Mouse (Mus musculus): ENCODE data around the gene Tomm6. TPM values are rescaled to one million over a fixed set of nuclear protein-coding genes. Genes with fewer than 3 reads are reported as not detected.

The Tomm6 gene
- total RNA-seq, 2 experiments from 2014 or later, result 121 to 131 TPM

DNA sequence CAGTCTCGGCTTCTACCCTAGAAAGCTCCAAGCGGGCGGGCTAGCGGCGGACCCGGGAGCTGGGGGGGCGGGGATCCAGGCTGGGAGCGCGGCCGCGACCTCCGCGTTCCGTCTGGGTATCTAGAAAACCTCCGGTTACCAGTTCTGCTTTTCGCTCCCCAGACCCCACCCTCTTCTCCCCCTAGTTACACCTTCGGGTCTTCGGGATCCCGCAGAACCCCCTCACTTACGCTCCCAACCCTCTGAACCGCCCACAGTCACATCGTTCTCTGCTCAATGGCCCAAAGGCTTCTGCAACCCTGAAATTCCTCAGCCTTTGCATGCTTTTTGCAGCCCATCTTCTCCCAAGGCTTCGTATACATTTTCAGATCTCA, 7.1 kb upstream of the Tomm6 start:
- intact Hi-C loops (cut with DNase I), result no loop called here
- DNase-seq (ENCODE audit: low spot score), result no peak

DNA sequence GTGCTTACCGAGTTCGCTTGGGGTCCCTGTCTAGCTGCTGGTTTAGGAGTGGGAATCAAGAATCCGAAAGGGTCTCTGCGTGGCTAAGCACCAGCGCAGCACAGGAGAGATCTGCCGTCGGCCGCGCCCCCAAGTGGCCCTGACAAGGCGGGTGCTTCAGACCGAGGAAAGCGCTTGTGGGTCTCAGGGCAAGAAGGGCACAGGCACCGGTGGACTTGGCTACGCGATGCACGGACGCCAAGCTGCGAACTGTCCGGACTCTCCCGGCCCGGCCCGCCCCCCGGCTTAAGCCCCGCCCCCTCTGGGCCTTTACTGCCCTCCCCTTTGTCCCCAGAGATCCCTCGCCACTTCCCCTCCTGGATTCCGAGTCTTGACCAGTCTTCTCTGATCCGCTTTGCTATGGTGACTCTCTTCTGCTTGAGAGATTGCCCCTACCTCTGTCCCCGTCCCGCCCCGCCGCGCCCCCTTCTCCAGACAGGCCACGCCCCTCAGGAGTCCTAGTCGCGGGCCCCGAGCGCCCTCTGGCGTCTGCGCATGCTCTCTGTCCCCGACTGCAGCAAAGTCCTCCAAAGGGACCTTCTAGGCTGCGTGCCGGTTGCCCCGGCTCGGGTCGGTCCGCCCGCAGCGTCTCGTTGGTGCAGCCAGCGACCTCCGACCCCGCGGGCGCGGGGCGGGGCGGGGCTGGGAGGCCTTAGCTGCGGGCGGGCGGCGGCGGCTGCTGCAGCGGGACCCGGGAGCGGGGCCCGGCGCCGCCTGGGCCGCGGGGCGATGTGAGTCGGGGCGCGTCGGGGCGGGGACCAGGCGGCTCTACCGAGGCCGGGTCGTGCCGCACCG, 6.5 kb upstream of the Tomm6 start, which contains the start of gene Prickle4:
TSS of gene Prickle4 (minus strand) at position 234 of the 834 bp plus-strand sequence.
- peak; percentile 93 for DNase-seq (ENCODE audit: low spot score)
- intact Hi-C loops (cut with DNase I), result loop anchor here (5.0 kb wide), 1 partner anchor 182 kb away; no protein-coding TSS in a partner anchor

DNA sequence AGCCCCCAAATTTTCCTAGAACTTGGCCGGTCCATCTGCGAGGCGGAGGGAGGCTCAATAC, 6.1 kb upstream of the Tomm6 start, which contains the start of gene Gm21981:
TSS of gene Gm21981 (minus strand) at position 14 of the 61 bp plus-strand sequence.
- DNase-seq (ENCODE audit: low spot score), result no peak
- intact Hi-C loops (cut with DNase I), result loop anchor here (5.0 kb wide), 1 partner anchor 182 kb away; no protein-coding TSS in a partner anchor

DNA sequence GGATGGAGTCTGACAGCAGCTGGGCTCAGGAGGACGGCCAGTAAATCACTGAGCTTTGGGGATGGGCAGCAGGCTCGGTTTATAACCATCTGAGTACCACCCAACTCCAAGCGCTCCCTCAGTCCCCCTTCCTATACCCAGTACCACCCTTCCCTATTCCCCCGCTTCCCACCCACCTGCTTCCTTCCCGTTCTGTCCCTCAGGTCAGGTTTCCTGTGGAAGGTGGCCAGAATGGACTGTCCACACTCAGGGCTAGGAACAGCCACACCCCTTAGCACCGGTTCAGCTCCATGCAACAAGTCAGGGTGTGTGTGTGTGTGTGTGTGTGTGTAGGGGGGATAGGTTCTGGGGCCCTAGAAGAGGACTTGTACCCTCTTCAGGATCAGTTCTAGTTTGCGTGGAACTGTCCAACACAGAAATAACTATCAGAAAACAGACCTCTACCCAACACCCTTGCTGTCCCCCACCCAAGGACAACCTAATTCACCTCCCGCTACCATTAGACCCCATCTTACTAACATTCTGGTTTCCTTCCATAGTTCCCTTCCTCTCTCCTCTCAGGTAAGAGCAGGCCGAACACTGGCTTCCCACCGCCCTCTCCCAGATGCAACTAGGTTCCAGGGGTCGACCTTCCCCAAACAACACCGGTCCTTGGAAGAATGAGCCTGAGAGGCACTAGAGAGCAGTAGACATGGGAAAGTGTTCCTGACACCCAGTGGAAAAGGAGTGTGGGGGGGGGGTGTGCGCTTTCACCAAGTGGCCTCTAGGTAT, 5.7 kb upstream of the Tomm6 start:
- intact Hi-C loops (cut with DNase I), result loop anchor here (5.0 kb wide), 1 partner anchor 182 kb away; no protein-coding TSS in a partner anchor
- peak; percentile 39 for DNase-seq (ENCODE audit: low spot score)

DNA sequence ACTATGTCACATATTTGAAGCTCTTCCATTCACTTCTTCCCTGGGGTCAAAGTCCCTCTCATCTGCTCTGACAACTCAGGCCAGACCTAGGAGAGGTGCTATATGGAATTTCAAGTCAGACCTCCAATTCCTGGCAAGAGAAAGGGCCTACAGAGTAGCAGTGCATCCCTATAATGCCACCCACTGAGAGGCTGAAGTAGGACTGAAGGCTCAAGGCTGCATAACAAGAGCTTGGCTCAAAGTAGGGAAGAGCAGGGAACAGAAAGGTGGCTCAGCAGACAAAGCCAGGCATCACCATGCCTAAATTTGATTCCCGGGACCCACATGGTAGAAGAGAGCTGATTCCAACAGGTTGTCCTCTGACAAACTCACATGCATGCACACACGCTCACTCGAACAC, 3.5 kb upstream of the Tomm6 start:
- DNase-seq (ENCODE audit: low spot score), result no peak
- intact Hi-C loops (cut with DNase I), result loop anchor here (5.0 kb wide), 1 partner anchor 179 kb away; no protein-coding TSS in a partner anchor

DNA sequence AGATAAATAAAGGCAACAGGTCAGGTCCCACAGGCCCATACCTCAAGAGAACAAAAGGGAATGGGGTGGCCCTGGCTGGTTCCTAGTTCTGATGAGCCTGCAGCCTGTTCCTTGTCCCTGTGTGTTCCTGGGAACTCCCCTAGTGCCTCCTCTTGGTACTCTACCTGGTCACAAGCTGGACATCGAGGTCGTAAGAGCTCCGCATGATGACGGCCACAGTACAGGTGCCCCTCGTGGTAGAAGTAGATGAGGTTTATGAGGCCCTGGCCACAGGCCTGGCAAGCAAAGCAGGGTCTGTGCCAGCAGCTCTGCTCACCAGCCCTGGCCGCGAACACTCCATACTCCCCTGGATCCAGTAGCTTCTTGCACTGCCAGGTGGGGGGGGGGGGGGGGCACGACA, 1.7 kb upstream of the Tomm6 start:
- intact Hi-C loops (cut with DNase I), result loop anchor here (5.0 to 10.0 kb wide), 2 partner anchors 178 to 285 kb away; partner anchors contain the start of gene Guca1a

DNA sequence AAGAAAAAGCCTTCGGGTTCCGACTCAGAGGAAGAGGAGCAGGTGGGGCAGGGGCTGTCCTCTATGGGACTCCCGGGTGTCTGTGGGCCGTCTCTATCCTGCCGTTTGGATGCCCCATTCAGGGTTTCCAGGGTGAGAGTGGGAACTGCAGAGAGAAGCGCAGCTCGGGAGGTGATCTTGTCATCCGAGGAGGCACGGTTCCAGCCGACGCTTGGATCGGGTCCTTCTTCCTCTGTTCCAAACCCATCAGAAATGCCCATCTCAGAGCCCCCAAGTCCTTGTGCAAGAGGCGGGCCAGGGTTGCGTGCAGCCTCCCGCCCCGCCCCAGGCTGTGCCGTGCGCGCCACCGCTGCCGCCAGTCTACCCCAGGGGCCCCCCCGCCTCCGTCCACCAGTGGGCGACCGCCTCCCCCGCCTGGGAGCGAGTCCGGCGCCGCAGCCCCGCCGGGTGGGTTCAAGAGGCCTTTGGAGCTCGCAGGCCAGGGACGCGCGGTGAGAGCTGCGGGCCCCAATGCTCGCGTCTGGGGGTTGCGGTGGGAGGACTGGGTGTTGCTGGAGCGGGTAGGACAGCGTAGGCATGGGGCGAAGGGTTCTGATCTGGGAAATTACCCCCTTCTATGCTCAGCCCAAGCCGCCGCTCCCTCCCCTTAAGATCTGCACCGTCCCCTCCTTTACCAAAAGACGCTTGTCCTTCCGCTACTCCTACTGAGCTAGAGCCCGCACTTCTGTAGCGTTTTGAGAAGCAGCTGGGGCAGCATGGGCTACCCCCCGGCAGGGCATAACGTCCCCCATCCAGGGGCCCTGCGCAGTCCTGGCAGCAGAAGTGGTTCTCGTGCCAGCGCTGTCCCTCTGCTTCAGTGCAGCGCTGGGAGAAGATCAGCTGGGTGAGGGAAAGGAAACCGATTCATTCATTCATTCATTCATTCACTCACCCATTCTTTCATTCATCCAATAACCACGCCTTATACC, 706 bp upstream of the Tomm6 start, which contains the start of gene Frs3:
TSS of gene Frs3 (plus strand) at position 423 of the 968 bp plus-strand sequence.
- intact Hi-C loops (cut with DNase I), result loop anchor here (10.0 kb wide), 1 partner anchor 284 kb away; the partner anchor contains the start of gene Guca1a

More for the DNA sequence above, 1.7 kb upstream of the Tomm6 start:
- no peak for DNase-seq (ENCODE audit: low spot score)

DNA sequence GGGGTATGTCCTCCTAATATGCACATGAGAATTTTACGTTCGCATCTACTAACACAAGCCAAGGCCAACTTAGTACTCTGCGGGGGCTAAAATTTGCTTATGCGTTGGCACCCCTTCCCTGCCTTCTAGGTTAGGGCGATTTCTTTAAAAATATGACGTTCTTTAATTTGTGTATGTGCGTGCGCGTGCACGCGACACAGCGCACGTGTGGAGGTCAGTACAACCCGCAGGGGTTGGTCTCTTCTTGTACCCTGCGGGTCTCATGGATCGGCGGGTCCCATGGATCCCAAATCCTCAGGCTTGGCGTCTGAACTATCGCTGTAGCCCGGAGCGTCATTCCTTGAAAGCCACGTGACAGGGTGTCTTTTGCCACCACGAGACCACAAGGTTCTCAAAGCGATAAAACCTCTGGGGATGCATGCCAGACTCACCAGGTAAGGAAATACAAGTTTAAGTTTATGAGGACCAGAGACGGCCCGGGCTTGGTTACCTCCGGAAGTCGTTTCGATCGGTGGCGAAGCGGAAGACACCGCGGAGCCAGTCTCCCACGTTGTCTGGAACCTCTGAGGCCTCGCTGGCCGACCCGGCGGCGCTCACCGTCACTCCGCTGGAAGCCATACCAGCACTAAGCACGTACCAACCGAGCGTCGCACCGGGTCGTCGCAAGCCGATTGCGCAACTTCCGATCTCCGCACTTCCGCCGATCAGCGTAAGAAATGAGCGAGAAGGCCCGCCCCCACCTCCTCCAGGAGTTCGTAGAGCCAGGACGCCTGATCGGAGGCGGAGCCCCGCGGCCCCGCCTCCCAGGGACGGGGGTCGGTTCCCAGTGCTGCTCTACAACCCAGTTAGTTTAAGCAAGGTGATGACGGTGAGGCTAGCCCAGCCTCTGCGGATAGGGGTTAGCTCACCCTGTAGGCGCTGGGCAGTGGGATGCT, 510 bp downstream of the Tomm6 start:
- intact Hi-C loops (cut with DNase I), result loop anchor here (10.0 kb wide), 1 partner anchor 283 kb away; the partner anchor contains the start of gene Guca1a
- peak; percentile 89 for DNase-seq (ENCODE audit: low spot score)

More for the DNA sequence above, 706 bp upstream of the Tomm6 start, which contains the start of gene Frs3:
- peak; percentile 58 for DNase-seq (ENCODE audit: low spot score)

DNA sequence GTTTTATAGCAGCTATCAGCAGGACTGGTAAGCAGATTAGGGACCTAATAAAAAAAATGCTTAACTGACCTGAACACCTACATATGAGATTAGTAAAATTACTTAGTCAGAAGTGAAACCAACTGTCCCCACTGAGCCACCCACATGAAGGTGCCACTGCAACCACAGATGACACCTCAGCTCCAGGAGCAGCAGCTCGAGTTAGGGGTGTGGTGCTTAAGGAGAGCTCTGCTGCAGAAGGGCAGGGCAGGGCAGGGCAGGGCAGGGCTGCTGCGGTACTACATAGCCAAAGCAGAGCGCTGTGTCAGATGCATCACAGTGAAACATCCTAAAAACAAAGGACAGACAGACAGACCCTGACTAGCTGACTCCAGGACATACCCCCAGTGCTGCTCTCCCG, 5.3 kb downstream of the Tomm6 start:
- DNase-seq (ENCODE audit: low spot score), result no peak
- intact Hi-C loops (cut with DNase I), result loop anchor here (10.0 kb wide), 1 partner anchor 278 kb away; the partner anchor contains the start of gene Guca1a

DNA sequence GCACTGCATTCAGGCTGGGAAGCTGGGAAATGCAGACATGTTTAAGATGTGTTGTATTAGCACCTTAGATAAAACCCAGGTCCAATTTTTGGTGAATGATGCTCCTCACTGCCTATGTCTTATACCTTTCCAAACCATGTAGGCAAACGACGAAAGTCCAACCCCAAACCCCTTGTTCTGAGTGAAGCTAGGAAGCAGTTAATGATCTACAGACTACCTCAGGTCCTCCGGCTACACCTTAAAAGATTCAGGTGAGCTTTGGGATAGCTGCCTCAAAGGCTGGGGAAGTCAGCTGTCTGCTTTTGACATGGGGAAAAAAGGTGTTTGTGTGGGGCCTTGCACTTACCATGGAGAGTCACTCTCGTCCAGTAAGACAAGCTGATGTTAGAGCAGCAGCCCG, 9.5 kb downstream of the Tomm6 start:
- intact Hi-C loops (cut with DNase I), result loop anchor here (5.0 to 10.0 kb wide), 4 partner anchors 46 to 304 kb away; partner anchors contain the start of genes Bysl, Gm20517, Med20 and Usp49
- no peak for DNase-seq (ENCODE audit: low spot score)

DNA sequence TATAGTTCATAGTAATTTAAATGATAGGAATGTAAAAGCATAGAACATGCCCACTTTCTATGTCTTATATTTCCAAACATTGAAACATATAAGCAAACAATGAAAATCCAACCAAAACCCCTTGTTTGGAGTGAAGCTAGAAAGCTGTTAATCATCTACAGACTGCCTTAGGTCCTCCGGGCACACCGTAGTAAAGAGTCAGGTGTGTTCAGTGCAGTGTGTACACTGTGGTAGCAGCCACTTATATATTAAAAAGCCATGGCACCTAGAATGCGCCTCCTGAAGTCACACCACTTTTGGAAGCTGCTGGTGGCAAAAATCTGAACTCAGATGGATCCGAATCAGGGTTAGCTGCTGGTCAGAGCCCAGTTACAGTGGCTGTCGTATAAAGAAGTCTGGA, 9.9 kb downstream of the Tomm6 start:
- intact Hi-C loops (cut with DNase I), result loop anchor here (5.0 to 10.0 kb wide), 4 partner anchors 46 to 303 kb away; partner anchors contain the start of genes Bysl, Gm20517, Med20 and Usp49

DNA sequence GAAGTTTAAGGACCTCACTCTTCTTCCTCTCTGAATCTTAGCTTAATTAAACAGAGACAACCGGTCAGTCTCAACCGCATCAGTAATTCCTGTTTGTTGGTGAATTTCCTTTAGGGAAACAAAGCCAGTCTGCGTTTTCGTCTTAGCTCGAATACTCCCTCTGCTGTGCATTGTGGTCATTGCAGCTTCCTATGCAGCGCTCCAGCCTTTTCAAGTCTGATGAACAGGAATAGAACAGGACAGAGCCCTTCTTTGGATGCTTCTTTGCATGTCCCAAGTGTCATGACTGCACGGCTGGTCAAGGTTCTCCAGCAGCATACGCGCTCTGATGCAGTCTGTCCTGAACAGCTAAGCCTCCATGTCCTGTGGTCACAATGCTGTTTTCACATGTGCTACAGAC, 11.6 kb downstream of the Tomm6 start:
- intact Hi-C loops (cut with DNase I), result loop anchor here (1.0 to 10.0 kb wide), 5 partner anchors 44 to 302 kb away; partner anchors contain the start of genes Bysl, Gm20517, Med20 and Usp49
- DNase-seq (ENCODE audit: low spot score), result no peak

More for the DNA sequence above, 9.9 kb downstream of the Tomm6 start:
- DNase-seq (ENCODE audit: low spot score), result no peak

DNA sequence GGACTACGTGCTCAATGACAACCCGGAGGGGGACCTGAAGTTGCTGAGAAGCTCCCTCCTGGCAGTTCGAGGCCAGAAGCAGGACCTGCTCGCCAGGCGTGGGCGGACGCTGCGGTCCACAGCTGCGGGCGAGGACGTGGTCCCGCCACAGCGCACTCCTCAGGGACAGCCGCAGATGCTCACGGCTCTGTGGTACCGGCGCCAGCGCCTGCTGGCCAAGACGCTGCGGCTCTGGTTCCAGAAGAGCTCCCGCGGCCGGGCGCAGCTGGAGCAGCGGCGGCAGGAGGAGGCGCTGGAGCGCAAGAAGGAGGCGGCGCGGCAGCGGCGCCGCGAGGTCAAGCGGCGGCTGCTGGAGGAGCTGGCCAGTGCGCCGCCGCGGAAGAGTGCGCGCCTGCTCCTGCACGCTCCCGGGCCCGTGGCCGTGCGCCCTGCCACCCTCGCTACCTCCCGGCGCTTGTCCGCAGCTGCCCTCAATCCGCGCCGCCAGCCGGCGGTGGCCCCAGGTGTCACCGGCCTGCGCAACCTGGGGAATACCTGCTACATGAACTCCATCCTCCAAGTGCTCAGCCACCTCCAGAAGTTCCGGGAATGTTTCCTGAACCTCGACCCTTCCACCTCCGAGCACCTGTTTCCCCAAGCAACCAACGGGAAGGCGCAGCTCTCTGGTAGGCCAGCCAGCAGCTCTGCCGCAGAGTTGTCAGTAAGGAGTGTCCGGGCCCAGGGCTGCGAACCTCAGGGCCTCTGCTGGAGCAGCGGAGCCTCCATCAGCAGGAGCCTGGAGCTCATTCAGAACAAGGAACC, 15.7 kb downstream of the Tomm6 start:
- intact Hi-C loops (cut with DNase I), result loop anchor here (10.0 kb wide), 1 partner anchor 298 kb away; no protein-coding TSS in a partner anchor
- DNase-seq (ENCODE audit: low spot score), result peak; percentile 35

DNA sequence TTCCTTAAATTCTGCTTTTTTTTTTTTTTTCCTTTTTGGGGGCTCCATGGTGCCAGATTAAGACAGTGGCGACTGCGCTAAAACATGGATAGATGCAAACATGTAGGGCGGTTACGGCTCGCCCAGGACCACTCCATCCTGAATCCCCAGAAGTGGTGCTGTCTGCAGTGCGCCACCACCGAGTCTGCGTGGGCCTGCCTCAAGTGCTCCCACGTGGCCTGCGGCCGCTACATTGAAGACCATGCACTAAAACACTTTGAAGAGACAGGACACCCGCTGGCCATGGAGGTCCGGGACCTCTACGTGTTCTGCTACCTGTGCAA, 16.2 kb downstream of the Tomm6 start:
- intact Hi-C loops (cut with DNase I), result loop anchor here (10.0 kb wide), 1 partner anchor 297 kb away; no protein-coding TSS in a partner anchor
- no peak for DNase-seq (ENCODE audit: low spot score)

DNA sequence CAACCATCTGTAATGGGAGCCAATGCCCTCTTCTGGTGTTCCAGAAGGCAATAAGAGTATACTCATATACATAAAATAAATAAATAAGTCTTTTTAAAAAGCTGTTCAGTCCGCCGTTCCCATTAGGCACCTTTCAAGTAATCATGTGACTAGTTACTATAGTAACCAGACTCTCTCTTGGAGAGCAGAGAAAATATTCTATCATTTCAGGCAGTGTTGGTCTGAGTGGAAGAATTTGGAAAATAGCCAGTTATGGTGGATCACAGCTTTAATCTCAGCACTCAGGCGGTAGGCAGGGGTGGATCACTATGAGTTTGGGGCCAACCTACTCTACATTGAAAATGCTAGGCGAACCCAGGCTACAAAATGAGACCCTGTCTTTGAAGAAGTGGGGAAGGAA, 19.0 kb downstream of the Tomm6 start:
- intact Hi-C loops (cut with DNase I), result no loop called here
- DNase-seq (ENCODE audit: low spot score), result no peak

DNA sequence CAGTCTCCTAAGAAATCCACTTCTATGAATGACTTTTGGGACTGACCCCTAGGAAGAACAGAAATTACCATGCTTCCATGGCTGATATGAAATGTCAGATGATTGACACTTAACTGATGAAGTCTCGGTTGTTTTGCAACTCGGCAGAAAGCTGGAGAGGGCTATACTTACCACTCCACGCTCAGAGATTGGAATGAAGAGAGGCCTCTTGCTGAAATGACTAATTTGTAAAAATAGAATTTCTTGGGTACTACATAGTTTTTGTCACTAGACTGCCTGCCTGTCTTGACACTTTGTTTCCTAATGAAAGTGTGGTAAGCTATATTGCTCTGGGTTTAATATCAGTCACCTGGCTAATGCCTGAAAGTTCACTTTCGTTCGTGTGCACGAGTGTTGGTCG, 23.7 kb downstream of the Tomm6 start:
- intact Hi-C loops (cut with DNase I), result no loop called here

DNA sequence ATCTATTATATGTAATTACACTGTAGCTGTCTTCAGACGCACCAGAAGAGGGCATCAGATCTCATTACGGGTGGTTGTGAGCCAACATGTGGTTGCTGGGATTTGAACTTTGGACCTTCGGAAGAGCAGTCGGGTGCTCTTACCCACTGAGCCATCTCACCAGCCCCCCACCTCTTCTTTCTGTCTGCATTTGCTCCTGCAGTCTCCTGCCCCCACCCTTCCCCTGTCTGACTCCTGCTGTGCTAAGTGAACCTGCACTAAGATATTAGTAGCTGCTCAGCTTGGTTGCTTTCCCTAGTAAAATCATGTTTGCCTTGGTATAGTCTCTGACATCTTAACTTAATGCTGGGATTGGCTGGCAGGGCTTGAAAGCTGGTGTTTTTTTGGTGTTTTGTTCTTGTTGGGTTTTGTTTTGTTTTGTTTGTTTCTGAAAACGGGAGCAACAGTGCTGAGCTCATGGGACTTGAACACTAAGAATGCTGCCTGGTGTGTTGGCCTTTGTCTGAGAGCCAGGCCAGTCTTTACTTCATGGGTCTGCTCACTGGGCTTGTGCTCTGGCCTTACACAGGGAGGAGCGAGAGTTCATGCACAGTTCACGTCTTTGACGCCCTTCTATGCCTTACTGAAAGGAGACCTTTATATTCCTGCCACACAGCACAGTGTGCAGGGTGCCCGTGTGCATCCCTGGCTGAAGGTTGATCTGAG, 25.0 kb downstream of the Tomm6 start:
- DNase-seq (ENCODE audit: low spot score), result no peak
- intact Hi-C loops (cut with DNase I), result no loop called here

More for the DNA sequence above, 23.7 kb downstream of the Tomm6 start:
- no peak for DNase-seq (ENCODE audit: low spot score)
